Comparison of ENCODE assay signal across 27 mouse cellular contexts in genomic region chr4:56120357-56120756, GRCm38 (mm10).
"Had no signal": no experiment of that assay in that cellular context is flagged by ENCODE, and none has a peak within 500 bp of the region (broad histone marks: within the 10 kb centered on the region; RNA-seq: fewer than 3 reads in every experiment).

No protein-coding gene starts in this region.

- H3K27me3 ChIP-seq: embryonic facial prominence, embryonic 12.5 days; forebrain, embryonic 12.5 days; forebrain, embryonic 13.5 days; forebrain, embryonic 15.5 days had no signal

- H3K4me2 ChIP-seq: embryonic facial prominence, embryonic 12.5 days; forebrain, embryonic 12.5 days; forebrain, embryonic 13.5 days; forebrain, embryonic 15.5 days; heart, embryonic 11.5 days had no signal

- H3K9me3 ChIP-seq: embryonic facial prominence, embryonic 12.5 days; forebrain, embryonic 10.5 days; forebrain, embryonic 12.5 days; forebrain, embryonic 13.5 days; forebrain, embryonic 15.5 days; heart, embryonic 10.5 days had no signal

- ATAC-seq: forebrain, embryonic 13.5 days; forebrain, embryonic 14.5 days; forebrain, embryonic 15.5 days; forebrain, embryonic 16.5 days; forebrain, postnatal 0 days had no signal

- H3K4me1 ChIP-seq: embryonic facial prominence, embryonic 12.5 days; forebrain, embryonic 10.5 days; forebrain, embryonic 12.5 days; forebrain, embryonic 13.5 days; forebrain, embryonic 15.5 days had no signal

- DNase-seq: cerebellum, adult 8-10 months; cerebellum, adult 9-10 months; cerebellum, adult 9-11 months; cerebellum, postnatal 10 days; cerebellum, postnatal 14 days; cerebellum, postnatal 25 days; cerebellum, postnatal 36 days; embryo, embryonic 11 days; forebrain, postnatal 0 days; gastrocnemius, adult 2 months; gastrocnemius, postnatal 10 days; gastrocnemius, postnatal 14 days; gastrocnemius, postnatal 25 days; gastrocnemius, postnatal 36 days; heart, adult 11 months; heart, adult 18-20 months; heart, adult 2 months had no signal

- H3K4me3 ChIP-seq: embryonic facial prominence, embryonic 12.5 days; erythroblast, embryonic 14.5 days; forebrain, embryonic 10.5 days; forebrain, embryonic 12.5 days; forebrain, embryonic 13.5 days; forebrain, embryonic 15.5 days; gastrocnemius, adult 2 months; heart, adult 2 months; heart, embryonic 10.5 days had no signal

- H3K27ac ChIP-seq: embryonic facial prominence, embryonic 12.5 days; forebrain, embryonic 10.5 days; forebrain, embryonic 12.5 days; forebrain, embryonic 13.5 days; forebrain, embryonic 15.5 days; gastrocnemius, adult 2 months; heart, adult 2 months; heart, embryonic 10.5 days had no signal

- H3K9ac ChIP-seq: embryonic facial prominence, embryonic 12.5 days; forebrain, embryonic 12.5 days; forebrain, embryonic 13.5 days; forebrain, embryonic 15.5 days; forebrain, postnatal 0 days had no signal

- H3K36me3 ChIP-seq: embryonic facial prominence, embryonic 12.5 days; forebrain, embryonic 10.5 days; forebrain, embryonic 12.5 days; forebrain, embryonic 15.5 days; heart, embryonic 10.5 days had no signal
